Mouse (Mus musculus) T-cell, adult 2 months (primary cell): ENCODE data around the gene Lgi1.

ENCODE experiments used
- DNase-seq: peaks from one replicate; pipeline ENCODE4 v3.0.0; 2022; ENCODE audit warnings: low spot score

Gene Lgi1

GRCm38 (mm10) chr19:38264505-38265500 lies at the start of gene Lgi1:
TSS of gene Lgi1 (plus strand) at chr19:38264536.
- no peak for DNase-seq

GRCm38 (mm10) chr19:38217696-38218095 lies 46.6 kb upstream of the Lgi1 start:
- no peak for DNase-seq

- no peak for DNase-seq
These were observed 40.9 kb upstream of the Lgi1 start for GRCm38 (mm10) chr19:38223356-38223904.

- peak; percentile 88 for DNase-seq
These were observed 40.2 kb upstream of the Lgi1 start, which contains the start of gene Fra10ac1 for GRCm38 (mm10) chr19:38223905-38224684. TSS of gene Fra10ac1 (minus strand) at chr19:38224156.

- no peak for DNase-seq
These were observed 39.7 kb upstream of the Lgi1 start for GRCm38 (mm10) chr19:38224685-38225060.

- DNase-seq = peak; percentile 7
These were observed 35.6 kb upstream of the Lgi1 start for GRCm38 (mm10) chr19:38228699-38229098.

GRCm38 (mm10) chr19:38232087-38232486 lies 32.2 kb upstream of the Lgi1 start:
- DNase-seq = no peak

GRCm38 (mm10) chr19:38232516-38232915 lies 31.8 kb upstream of the Lgi1 start:
- DNase-seq = no peak

GRCm38 (mm10) chr19:38236526-38236925 lies 27.8 kb upstream of the Lgi1 start:
- no peak for DNase-seq

- DNase-seq = peak; percentile 20
These were observed 26.5 kb upstream of the Lgi1 start for GRCm38 (mm10) chr19:38237834-38238212.

GRCm38 (mm10) chr19:38238213-38238951 lies 26.0 kb upstream of the Lgi1 start:
- no peak for DNase-seq

- DNase-seq = no peak
These were observed 22.0 kb upstream of the Lgi1 start for GRCm38 (mm10) chr19:38242314-38242852.

- DNase-seq = no peak
These were observed 19.6 kb upstream of the Lgi1 start for GRCm38 (mm10) chr19:38244748-38245147.

- no peak for DNase-seq
These were observed 18.8 kb upstream of the Lgi1 start for GRCm38 (mm10) chr19:38245361-38246176.

- no peak for DNase-seq
These were observed 18.1 kb upstream of the Lgi1 start for GRCm38 (mm10) chr19:38246177-38246622.

GRCm38 (mm10) chr19:38249627-38250026 lies 14.7 kb upstream of the Lgi1 start:
- DNase-seq = no peak

GRCm38 (mm10) chr19:38253796-38254195 lies 10.5 kb upstream of the Lgi1 start:
- peak; percentile 42 for DNase-seq

GRCm38 (mm10) chr19:38258651-38259065 lies 5.7 kb upstream of the Lgi1 start:
- DNase-seq = no peak

- DNase-seq = no peak
These were observed 4.9 kb upstream of the Lgi1 start for GRCm38 (mm10) chr19:38259436-38259835.

- DNase-seq = no peak
These were observed 4.0 kb upstream of the Lgi1 start for GRCm38 (mm10) chr19:38260346-38260745.
